Mouse (Mus musculus): ENCODE measurements around the gene Kifc5b. TPM values are rescaled to one million over a fixed set of nuclear protein-coding genes. Genes with fewer than 3 reads are reported as not detected.
A peak's percentile ranks its signal among the peaks of the same experiment; 100 is the strongest.
"Not testable (repeated sequence)": the region's sequence is repeated elsewhere in the genome, so short reads cannot be mapped to it uniquely, and the experiment has no call there.

Kifc5b gene
- polyA plus RNA-seq, 1 experiment: 1.5 TPM

DNA sequence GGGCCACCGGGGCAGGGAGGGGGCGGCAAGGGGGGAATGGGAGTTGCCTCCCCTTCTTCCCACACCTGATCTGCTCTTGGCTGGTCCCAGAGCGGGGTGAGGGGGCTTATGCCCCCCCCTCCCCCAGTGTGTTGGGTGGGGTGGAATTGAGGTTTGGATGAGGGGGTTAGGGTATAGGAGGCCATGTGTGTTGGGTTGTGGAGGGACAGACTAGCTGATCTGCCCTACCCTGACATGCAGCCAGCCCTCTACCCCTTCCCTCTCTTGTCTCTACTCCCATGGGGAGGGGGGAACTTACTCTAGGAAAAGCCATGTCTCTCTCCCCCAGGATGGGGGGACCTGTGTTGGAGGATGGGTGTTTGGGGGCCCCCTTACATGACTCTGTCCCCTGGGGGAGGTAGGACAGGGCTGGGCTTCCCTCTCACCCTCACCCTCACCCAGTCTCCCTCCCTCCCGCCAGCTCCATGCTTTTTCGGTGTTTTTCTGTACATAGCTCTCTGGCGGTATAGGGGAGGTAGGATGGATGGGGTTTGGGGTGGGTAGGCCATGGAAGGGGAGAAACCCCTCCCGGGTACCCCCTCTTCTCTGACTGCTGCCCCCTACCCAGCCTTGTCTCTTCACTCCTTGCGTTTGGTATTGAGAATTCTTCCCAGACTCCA lies 54.5 kb downstream of the Kifc5b start:
- TF ChIP-seq CTCF (conservative IDR thresholded peaks at IDR 0.05; ENCODE audit: insufficient read depth, insufficient read length, low read depth, low read length): no peak
- TF ChIP-seq POLR2A (IDR thresholded peaks at IDR 0.05; ENCODE audit: low read depth, low read length): no peak
- Histone ChIP-seq H3K36me3 (ENCODE audit: control insufficient read depth, insufficient read depth, low read length) (no peaks in the 10 kb centered on the region), H3K4me3 (ENCODE audit: insufficient read depth, low read depth, low read length) (no peak overlapping the region), H3K4me1 (ENCODE audit: control insufficient read depth, insufficient read depth, low read length) (peaks cover 6% of the 10 kb centered on the region; the same call in 1 of the 2 replicates), H3K27ac (ENCODE audit: insufficient read depth, low read depth, low read length) (no peak overlapping the region), H3K27me3 (replicated peaks; ENCODE audit: control insufficient read depth, insufficient read depth, low read length) (no peaks in the 10 kb centered on the region)
- no peak for DNase-seq
- WGBS: 59% methylated on average over 8 of the region's 8 CpGs

DNA sequence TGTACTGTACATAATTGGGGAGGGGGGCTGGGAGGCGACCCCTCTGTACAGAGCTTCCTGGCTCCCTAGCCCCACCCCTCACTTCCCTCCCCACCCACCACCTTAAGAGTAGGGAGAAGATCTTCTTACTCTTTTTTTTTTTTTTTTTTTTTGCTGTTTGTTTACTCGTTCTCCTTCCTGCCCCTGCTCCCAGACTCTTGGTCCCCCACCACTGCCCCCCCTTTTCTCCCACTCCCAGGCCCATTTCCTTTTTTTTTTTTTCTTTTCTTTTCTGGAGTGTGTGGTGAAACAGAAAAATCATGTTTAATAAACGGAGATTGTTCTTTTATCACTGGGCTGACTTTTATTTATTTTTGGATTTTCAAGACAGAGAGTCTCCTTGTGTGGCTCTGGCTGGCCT lies 55.2 kb downstream of the Kifc5b start:
- no peak for DNase-seq
- 1% methylated on average over 3 of the region's 3 CpGs for WGBS
- H3K4me3 ChIP-seq (ENCODE audit: insufficient read depth, low read depth, low read length): peak overlapping the region; percentile 90
- H3K4me1 ChIP-seq (ENCODE audit: control insufficient read depth, insufficient read depth, low read length): peaks cover 6% of the 10 kb centered on the region; the same call in 1 of the 2 replicates
- TF ChIP-seq POLR2A (IDR thresholded peaks at IDR 0.05; ENCODE audit: low read depth, low read length) (no peak), CTCF (conservative IDR thresholded peaks at IDR 0.05; ENCODE audit: insufficient read depth, insufficient read length, low read depth, low read length) (no peak)
- H3K27me3 ChIP-seq (replicated peaks; ENCODE audit: control insufficient read depth, insufficient read depth, low read length): no peaks in the 10 kb centered on the region
- no peak overlapping the region for H3K27ac ChIP-seq (ENCODE audit: insufficient read depth, low read depth, low read length)
- no peaks in the 10 kb centered on the region for H3K36me3 ChIP-seq (ENCODE audit: control insufficient read depth, insufficient read depth, low read length)

DNA sequence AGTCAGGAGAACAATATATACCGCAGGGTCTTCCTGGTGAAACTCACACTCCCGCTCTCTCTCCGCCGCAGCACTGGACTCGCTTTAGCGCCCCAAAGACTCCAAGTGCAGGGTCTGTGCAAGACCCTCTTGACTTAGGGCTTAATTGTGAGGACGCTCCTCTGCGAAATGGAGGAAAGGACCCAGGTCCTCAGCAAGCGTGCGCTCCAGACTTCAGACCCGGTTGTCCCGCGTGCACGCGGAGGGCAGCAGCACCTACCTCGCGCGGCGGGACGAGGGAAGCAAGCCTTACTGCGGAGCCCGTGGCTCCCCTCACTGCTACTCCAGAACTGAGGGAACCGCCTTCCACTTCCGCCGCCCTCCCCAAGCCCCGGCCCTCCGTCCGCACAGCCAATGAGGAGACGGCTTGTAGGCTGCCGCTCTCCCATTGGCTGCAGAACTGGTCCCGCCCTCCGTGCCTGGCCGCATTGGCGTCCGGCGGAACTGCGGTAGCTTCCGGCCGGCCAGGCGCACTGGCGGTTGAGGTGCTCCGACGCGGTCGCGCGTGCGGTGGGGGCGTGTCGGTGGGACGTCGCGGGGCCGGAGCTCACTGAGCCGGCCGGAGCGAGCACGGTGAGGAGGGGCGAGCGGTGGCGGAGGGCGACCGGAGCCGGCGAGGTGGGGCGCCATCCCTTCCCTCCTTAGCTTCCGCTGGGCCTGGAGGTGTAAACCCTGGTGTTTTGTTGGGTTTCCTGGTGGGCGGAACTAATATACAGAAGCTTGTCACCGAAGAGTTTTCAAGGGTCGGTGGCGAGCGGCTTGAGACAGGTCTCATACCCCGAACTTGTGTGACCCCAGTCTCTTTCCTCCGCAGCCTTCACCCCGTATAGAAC lies 56.0 kb downstream of the Kifc5b start, which contains the start of gene Zbtb9:
Gene Zbtb9, plus strand, starts transcription at position 465 of the 872 bp plus-strand sequence.
- WGBS: under 1% methylated on average over 75 of the region's 75 CpGs

DNA sequence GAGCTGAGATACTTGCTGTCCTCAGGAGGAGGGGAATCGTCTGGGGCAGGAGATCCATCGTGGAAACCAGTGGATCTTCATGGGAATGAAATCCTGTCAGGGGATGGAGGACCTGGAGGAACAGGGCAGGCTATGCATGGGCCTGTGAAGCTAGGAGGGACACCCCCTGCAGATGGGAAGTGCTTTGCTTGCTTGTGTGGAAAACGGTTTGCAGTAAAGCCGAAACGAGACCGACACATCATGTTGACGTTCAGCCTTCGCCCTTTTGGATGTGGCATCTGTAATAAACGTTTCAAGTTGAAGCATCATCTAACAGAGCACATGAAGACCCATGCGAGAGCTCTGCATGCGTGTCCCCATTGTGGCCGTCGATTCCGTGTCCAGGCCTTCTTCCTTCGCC lies 57.7 kb downstream of the Kifc5b start:
- H3K4me1 ChIP-seq (ENCODE audit: control insufficient read depth, insufficient read depth, low read length): peaks cover 6% of the 10 kb centered on the region; the same call in 1 of the 2 replicates
- no peaks in the 10 kb centered on the region; the same call in 1 of the 2 replicates for H3K36me3 ChIP-seq (ENCODE audit: control insufficient read depth, insufficient read depth, low read length)
- H3K27me3 ChIP-seq (replicated peaks; ENCODE audit: control insufficient read depth, insufficient read depth, low read length): no peaks in the 10 kb centered on the region
- DNase-seq: no peak
- no peak overlapping the region for H3K27ac ChIP-seq (ENCODE audit: insufficient read depth, low read depth, low read length)
- no peak overlapping the region for H3K4me3 ChIP-seq (ENCODE audit: insufficient read depth, low read depth, low read length)
- TF ChIP-seq POLR2A (IDR thresholded peaks at IDR 0.05; ENCODE audit: low read depth, low read length) (no peak), CTCF (conservative IDR thresholded peaks at IDR 0.05; ENCODE audit: insufficient read depth, insufficient read length, low read depth, low read length) (no peak)
- 89% methylated on average over 15 of the region's 15 CpGs for WGBS

More for the DNA sequence above, 56.0 kb downstream of the Kifc5b start, which contains the start of gene Zbtb9:
- H3K4me3 ChIP-seq (ENCODE audit: insufficient read depth, low read depth, low read length): peak within 1 kb of the TSS; percentile 90
- peak; percentile 98 for DNase-seq
- peak within 1 kb of the TSS; percentile 65 for H3K27ac ChIP-seq (ENCODE audit: insufficient read depth, low read depth, low read length)
- TF ChIP-seq POLR2A (IDR thresholded peaks at IDR 0.05; ENCODE audit: low read depth, low read length) (peak; percentile 87), CTCF (conservative IDR thresholded peaks at IDR 0.05; ENCODE audit: insufficient read depth, insufficient read length, low read depth, low read length) (no peak)
- H3K27me3 ChIP-seq (replicated peaks; ENCODE audit: control insufficient read depth, insufficient read depth, low read length): no peaks in the 10 kb centered on the region
- peaks cover 6% of the 10 kb centered on the region; the same call in 1 of the 2 replicates for H3K4me1 ChIP-seq (ENCODE audit: control insufficient read depth, insufficient read depth, low read length)
- no peaks in the 10 kb centered on the region for H3K36me3 ChIP-seq (ENCODE audit: control insufficient read depth, insufficient read depth, low read length)

DNA sequence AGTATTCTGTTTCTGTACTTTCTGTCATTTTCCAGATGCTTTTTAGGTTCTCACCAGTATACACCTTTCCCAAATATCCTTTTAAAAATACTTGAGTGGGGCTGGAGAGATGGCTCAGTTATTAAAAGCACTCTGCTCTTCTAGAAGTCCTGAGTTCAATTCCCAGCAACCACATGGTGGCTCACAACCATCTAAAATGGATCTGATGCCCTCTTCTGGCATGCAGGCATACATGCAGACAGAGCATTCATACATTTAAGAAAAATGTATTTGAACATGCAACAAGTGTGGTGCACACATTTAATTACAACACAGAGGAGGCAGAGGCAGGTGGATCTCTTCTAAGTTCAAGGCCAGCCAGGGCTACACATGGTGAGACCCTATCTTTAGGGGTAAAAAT lies 58.5 kb downstream of the Kifc5b start:
- TF ChIP-seq CTCF (conservative IDR thresholded peaks at IDR 0.05; ENCODE audit: insufficient read depth, insufficient read length, low read depth, low read length) (0 out of 2 replicates have a peak, but pooled peaks have one; percentile 4), POLR2A (IDR thresholded peaks at IDR 0.05; ENCODE audit: low read depth, low read length) (no peak)
- Histone ChIP-seq H3K4me3 (ENCODE audit: insufficient read depth, low read depth, low read length) (no peak overlapping the region), H3K27me3 (replicated peaks; ENCODE audit: control insufficient read depth, insufficient read depth, low read length) (no peaks in the 10 kb centered on the region), H3K27ac (ENCODE audit: insufficient read depth, low read depth, low read length) (no peak overlapping the region), H3K36me3 (ENCODE audit: control insufficient read depth, insufficient read depth, low read length) (no peaks in the 10 kb centered on the region; the same call in 1 of the 2 replicates), H3K4me1 (ENCODE audit: control insufficient read depth, insufficient read depth, low read length) (peaks cover 6% of the 10 kb centered on the region; the same call in 1 of the 2 replicates)
- no peak for DNase-seq

DNA sequence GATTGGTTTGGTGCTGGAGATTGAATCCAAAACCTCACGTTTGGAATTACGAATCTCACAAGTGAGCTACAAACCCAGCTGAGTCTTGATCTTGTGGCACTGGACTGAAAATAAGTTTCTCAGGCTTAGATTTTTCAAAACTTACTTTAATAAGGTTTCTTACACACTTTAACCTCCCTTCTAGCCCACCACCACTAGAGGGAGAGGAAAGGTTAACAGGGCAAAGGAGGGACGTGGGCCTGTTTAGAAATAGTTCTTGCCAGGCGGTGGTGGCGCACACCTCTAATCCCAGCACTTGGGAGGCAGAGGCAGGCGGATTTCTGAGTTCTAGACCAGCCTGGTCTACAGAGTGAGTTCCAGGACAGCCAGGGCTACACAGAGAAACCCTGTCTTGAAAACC lies 60.5 kb downstream of the Kifc5b start:
- not testable (repeated sequence) for H3K27me3 ChIP-seq (replicated peaks; ENCODE audit: control insufficient read depth, insufficient read depth, low read length); H3K4me3 ChIP-seq (ENCODE audit: insufficient read depth, low read depth, low read length); H3K36me3 ChIP-seq (ENCODE audit: control insufficient read depth, insufficient read depth, low read length); H3K27ac ChIP-seq (ENCODE audit: insufficient read depth, low read depth, low read length); H3K4me1 ChIP-seq (ENCODE audit: control insufficient read depth, insufficient read depth, low read length); DNase-seq
- WGBS: 91% methylated on average over 6 of the region's 6 CpGs

DNA sequence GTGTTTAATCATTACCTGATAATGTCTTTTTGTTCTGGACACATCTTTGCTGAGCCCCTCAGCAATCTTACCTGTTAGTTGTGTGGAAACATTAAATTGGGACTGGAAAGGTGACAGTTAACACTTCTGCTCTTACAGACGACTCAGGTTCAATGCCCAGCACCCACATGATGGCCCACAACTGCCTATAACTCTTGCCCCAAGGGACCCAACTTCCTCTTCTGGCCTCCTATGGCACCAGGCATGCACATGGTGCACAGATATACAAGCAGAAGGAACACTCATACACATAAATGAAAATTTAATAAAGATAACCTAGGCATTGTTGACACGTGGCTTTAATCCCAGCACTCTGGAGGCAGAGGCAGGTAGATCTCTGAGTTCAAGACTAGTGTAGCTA lies 62.5 kb downstream of the Kifc5b start:
- Histone ChIP-seq H3K36me3 (ENCODE audit: control insufficient read depth, insufficient read depth, low read length) (no peaks in the 10 kb centered on the region; the same call in 1 of the 2 replicates), H3K4me3 (ENCODE audit: insufficient read depth, low read depth, low read length) (no peak overlapping the region), H3K4me1 (ENCODE audit: control insufficient read depth, insufficient read depth, low read length) (no peaks in the 10 kb centered on the region), H3K27ac (ENCODE audit: insufficient read depth, low read depth, low read length) (no peak overlapping the region), H3K27me3 (replicated peaks; ENCODE audit: control insufficient read depth, insufficient read depth, low read length) (no peaks in the 10 kb centered on the region)
- no peak for DNase-seq
- TF ChIP-seq POLR2A (IDR thresholded peaks at IDR 0.05; ENCODE audit: low read depth, low read length): no peak
- TF ChIP-seq CTCF (conservative IDR thresholded peaks at IDR 0.05; ENCODE audit: insufficient read depth, insufficient read length, low read depth, low read length): no peak
- WGBS: 61% methylated on average over 2 of the region's 2 CpGs
